In genomic region chr2:45196511-45196910, GRCm38 (mm10) we compare ENCODE assay signal across 27 mouse cellular contexts.
A peak's percentile ranks its signal among the peaks of the same experiment; 100 is the strongest.
DNase-seq lines count a peak whose midpoint lies in the region; TF ChIP-seq lines count a peak whose summit lies in the region.
"Had no signal": no experiment of that assay in that cellular context is flagged by ENCODE, and none has a peak within 500 bp of the region (broad histone marks: within the 10 kb centered on the region; RNA-seq: fewer than 3 reads in every experiment).

No protein-coding gene starts in this region.

- TF ChIP-seq CTCF in layer of hippocampus, adult 2 months (conservative IDR thresholded peaks at IDR 0.05): no peak

- peaks cover 38% of the 10 kb centered on the region; the same call in 1 of the 2 replicates for H3K79me2 ChIP-seq in macrophage (ENCODE audit: inconsistent target)

- H3K27ac ChIP-seq in layer of hippocampus, adult 2 months: peak overlapping the region; percentile 57; the same call in 1 of the 2 replicates
- H3K27ac ChIP-seq in macrophage: peak overlapping the region; percentile 99
- H3K27ac ChIP-seq: embryonic facial prominence, embryonic 15.5 days; heart, embryonic 15.5 days; intestine, embryonic 15.5 days; liver, embryonic 12.5 days had no signal

- H3K27me3 ChIP-seq in splenic B cell, adult 2 months (ENCODE audit: control insufficient read depth, insufficient read depth, low read length, poor library complexity, severe bottlenecking): no peaks in the 10 kb centered on the region
- H3K27me3 ChIP-seq: CH12.LX; embryonic facial prominence, embryonic 15.5 days; heart, embryonic 15.5 days; intestine, embryonic 15.5 days; liver, embryonic 12.5 days; Patski had no signal

- H3K36me3 ChIP-seq in macrophage (ENCODE audit: inconsistent target): no peaks in the 10 kb centered on the region
- H3K36me3 ChIP-seq in splenic B cell, adult 2 months (ENCODE audit: control insufficient read depth, insufficient read depth, low read length, poor library complexity, severe bottlenecking): no peaks in the 10 kb centered on the region
- H3K36me3 ChIP-seq: embryonic facial prominence, embryonic 15.5 days; G1E; heart, embryonic 15.5 days; intestine, embryonic 15.5 days; liver, embryonic 12.5 days had no signal

- no peak overlapping the region for H3K4me3 ChIP-seq in layer of hippocampus, adult 2 months
- H3K4me3 ChIP-seq in macrophage (ENCODE audit: inconsistent target): no peak overlapping the region
- H3K4me3 ChIP-seq: embryonic facial prominence, embryonic 15.5 days; heart, embryonic 15.5 days; intestine, embryonic 15.5 days; liver, embryonic 12.5 days had no signal

- 61% methylated on average over 4 of the region's 4 CpGs for WGBS in macrophage (ENCODE audit: missing documents)

- DNase-seq in layer of hippocampus, adult 2 months (ENCODE audit: low spot score in 2 of 2): no peak
- no peak for DNase-seq in layer of hippocampus, postnatal 25 days (ENCODE audit: extremely low spot score in 1 of 2, low spot score in 1 of 2)
- peak; percentile 51 to 61 for DNase-seq in spleen, postnatal 36 days (ENCODE audit: low spot score in 2 of 2)
- no peak for DNase-seq in spleen, adult 18-20 months
- DNase-seq in splenic B cell, adult 2 months (ENCODE audit: low read depth, low spot score): peak; percentile 65
- no peak for DNase-seq in thymus, postnatal 36 days
- DNase-seq in thymus, postnatal 10 days (ENCODE audit: low spot score in 2 of 2): no peak
- DNase-seq: adrenal gland, postnatal 36 days; cerebellum, adult 2 months; cerebellum, postnatal 36 days; gastrocnemius, postnatal 10 days; heart, postnatal 36 days; kidney, adult 8-10 months; kidney, postnatal 10 days; left cerebral cortex, postnatal 4 days; lung, adult 18-20 months; lung, postnatal 10 days; midbrain, embryonic 14.5 days; thymus, adult 2 months had no signal

Comparison
In these comparisons a context has a peak if more than half of its experiments do, and no peak if none do; other contexts are left out.
1. DNase-seq: peak in spleen, postnatal 36 days (2 of 2) and splenic B cell, adult 2 months (single experiment); none in layer of hippocampus, adult 2 months (0 of 2), layer of hippocampus, postnatal 25 days (0 of 2), spleen, adult 18-20 months (0 of 2), thymus, postnatal 36 days (0 of 2) and thymus, postnatal 10 days (0 of 2).